In the genomic region with DNA sequence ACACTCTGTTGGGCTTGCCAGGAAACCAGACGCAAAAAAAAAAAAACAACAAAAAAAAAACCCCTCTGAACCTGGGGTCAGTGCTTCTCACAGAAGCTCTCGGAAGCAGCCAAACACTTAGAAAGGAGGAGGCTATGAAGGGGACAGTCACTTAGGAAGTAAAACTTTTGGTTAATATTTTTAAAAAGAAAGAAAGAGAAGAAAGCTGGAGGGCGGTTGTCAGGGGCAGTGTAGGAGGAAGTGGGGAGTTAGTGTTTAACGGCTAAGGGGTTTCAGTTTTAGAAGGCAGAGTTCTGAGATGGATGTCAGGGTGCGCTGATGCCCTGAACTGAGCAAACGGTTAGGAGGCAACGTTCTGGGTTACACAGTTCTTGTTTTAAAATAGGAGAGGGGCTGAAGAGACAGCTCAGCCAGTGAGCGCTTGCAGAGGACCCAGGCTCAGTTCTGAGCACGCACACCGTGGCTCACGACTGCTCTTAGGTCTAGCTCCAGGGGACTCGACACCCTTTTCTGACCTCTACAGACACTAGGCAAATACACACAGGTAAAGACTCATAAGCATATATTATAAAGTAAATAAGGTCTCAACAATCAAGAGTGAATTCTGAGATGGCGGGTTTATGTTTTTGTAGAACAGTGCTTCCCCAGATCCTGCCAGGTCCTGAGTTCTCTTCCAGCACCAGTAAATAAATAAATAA, we compare ENCODE assay signal across 1 mouse cellular context.
TF ChIP-seq lines count a peak whose summit lies in the region.

No protein-coding gene starts in this region.

TF ChIP-seq in MEL, 35 proteins besides CTCF, POLR2A, EP300 and RAD21 (continued from another document):
- TF ChIP-seq NELFE (IDR thresholded peaks at IDR 0.05; ENCODE audit: low read depth, low read length) = no peak
- TF ChIP-seq TCF12 (IDR thresholded peaks at IDR 0.05; ENCODE audit: low read depth, low read length) = no peak
- TF ChIP-seq ZNF384 (IDR thresholded peaks at IDR 0.05; ENCODE audit: low read depth, low read length) = peak; percentile 69
- peak; percentile 69 for TF ChIP-seq MYB (IDR thresholded peaks at IDR 0.05; ENCODE audit: low read depth, low read length)
